ENCODE assay signal across 7 mouse cellular contexts in genomic region chr5:105053471-105054169, GRCm38 (mm10).
DNase-seq lines count a peak whose midpoint lies in the region; ATAC-seq and TF ChIP-seq lines count a peak whose summit lies in the region.
"Not testable (repeated sequence)": the region's sequence is repeated elsewhere in the genome, so short reads cannot be mapped to it uniquely, and the experiment has no call there.

No protein-coding gene starts in this region.

- H3K36me3 ChIP-seq in heart, postnatal 0 days (replicated peaks; ENCODE audit: control insufficient read depth, insufficient read depth, low read length); liver, postnatal 0 days (replicated peaks; ENCODE audit: insufficient read depth, low read length): not testable (repeated sequence)

- TF ChIP-seq POLR2A in brain, embryonic 14.5 days (IDR thresholded peaks at IDR 0.05; ENCODE audit: borderline replicate concordance, extremely low read depth, insufficient read depth, insufficient read length, poor library complexity, severe bottlenecking): not testable (repeated sequence)

- peak overlapping the region; percentile 13; the same call in 1 of the 2 replicates for H3K4me3 ChIP-seq in heart, postnatal 0 days (ENCODE audit: low read depth, low read length)
- not testable (repeated sequence) for H3K4me3 ChIP-seq in liver, postnatal 0 days (ENCODE audit: low read depth, low read length)

- H3K9ac ChIP-seq in heart, postnatal 0 days (replicated peaks; ENCODE audit: low read depth, low read length); liver, postnatal 0 days (replicated peaks): not testable (repeated sequence)

- TF ChIP-seq CTCF in brain, embryonic 14.5 days (IDR thresholded peaks at IDR 0.05; ENCODE audit: borderline replicate concordance, extremely low read depth, insufficient read depth, insufficient read length); heart, postnatal 0 days (IDR thresholded peaks at IDR 0.05; ENCODE audit: low read depth); liver, postnatal 0 days (IDR thresholded peaks at IDR 0.05; ENCODE audit: low read depth): not testable (repeated sequence)

- not testable (repeated sequence) for H3K27me3 ChIP-seq in heart, postnatal 0 days (ENCODE audit: control insufficient read depth, insufficient read depth, low read length); liver, postnatal 0 days (ENCODE audit: insufficient read depth, low read length)

- not testable (repeated sequence) for H3K27ac ChIP-seq in heart, postnatal 0 days (ENCODE audit: low read depth); liver, postnatal 0 days (ENCODE audit: low read depth)

- not testable (repeated sequence) for H3K4me2 ChIP-seq in heart, postnatal 0 days (ENCODE audit: low read depth, low read length); liver, postnatal 0 days (ENCODE audit: low read depth, low read length)

- 63% methylated on average over 1 of the region's 1 CpGs for WGBS in heart, postnatal 0 days
- 60% methylated on average over 1 of the region's 1 CpGs for WGBS in liver, postnatal 0 days (ENCODE audit: insufficient replicate concordance)

- ATAC-seq in CD4-positive, CD25-positive, alpha-beta regulatory T cell, adult 4 months: peak; percentile 80
- not testable (repeated sequence) for ATAC-seq in heart, postnatal 0 days (ENCODE audit: insufficient read depth, low read depth)
- 0 out of 2 replicates have a peak, but pooled peaks have one; percentile 17 for ATAC-seq in liver, postnatal 0 days
- peak; percentile 73 for ATAC-seq in megakaryocyte, adult 5-6 weeks (ENCODE audit: poor library complexity, severe bottlenecking)

- DNase-seq in brain, embryonic 14.5 days (ENCODE audit: low read depth): peak; percentile 0
- peak; percentile 9 for DNase-seq in heart, postnatal 0 days (ENCODE audit: low spot score)
- DNase-seq in liver, postnatal 0 days: not testable (repeated sequence)
- peak; percentile 12 to 16 for DNase-seq in spleen, adult 18-20 months
- DNase-seq in thymus, postnatal 25 days: peak; percentile 51

- not testable (repeated sequence) for H3K4me1 ChIP-seq in heart, postnatal 0 days (ENCODE audit: control insufficient read depth, insufficient read depth); liver, postnatal 0 days (ENCODE audit: insufficient read depth)

- not testable (repeated sequence) for H3K9me3 ChIP-seq in heart, postnatal 0 days (replicated peaks; ENCODE audit: control insufficient read depth, low read length); liver, postnatal 0 days (ENCODE audit: low read length)

- not testable (repeated sequence) for TF ChIP-seq EP300 in heart, postnatal 0 days (IDR thresholded peaks at IDR 0.05; ENCODE audit: low read depth); liver, postnatal 0 days (IDR thresholded peaks at IDR 0.05; ENCODE audit: low read depth)
